Mouse (Mus musculus): ENCODE measurements around the gene Llph.

- no peak for TF ChIP-seq CTCF (conservative IDR thresholded peaks at IDR 0.05; ENCODE audit: low read length)
- TF ChIP-seq NANOG (IDR thresholded peaks at IDR 0.05; ENCODE audit: borderline replicate concordance, low read length) = no peak
- TF ChIP-seq POU5F1 (IDR thresholded peaks at IDR 0.05; ENCODE audit: borderline replicate concordance, low read length) = no peak
These were observed 45.5 kb downstream of the Llph start for GRCm38 (mm10) chr10:120272270-120272883.

All from E14TG2a.4 (cell line).